Mouse (Mus musculus) kidney, adult 2 months (tissue): ENCODE measurements around the gene Hemk1. TPM values are rescaled to one million over a fixed set of nuclear protein-coding genes. Genes with fewer than 3 reads are reported as not detected.

Source experiments
- DNase-seq: peaks from one replicate; pipeline ENCODE4 v3.0.0; 2021
- H3K27ac ChIP-seq: fragments of 200-500 bp; 2 replicates; pipeline ENCODE4 v1.5.1; 2012; ENCODE audit warnings: low read depth, low read length, control low read depth, inconsistent platforms; ENCODE audit not compliant: insufficient read depth
- H3K27me3 ChIP-seq: fragments of 200-500 bp; replicated peaks from 2 replicates; pipeline ENCODE4 v1.6.1; 2012; ENCODE audit warnings: mild to moderate bottlenecking, moderate library complexity, low read length, inconsistent platforms; ENCODE audit not compliant: control insufficient read depth, insufficient read depth
- H3K36me3 ChIP-seq: fragments of 200-500 bp; 2 replicates; pipeline ENCODE4 v1.6.1; 2012; ENCODE audit warnings: mild to moderate bottlenecking, moderate library complexity, low read length, inconsistent platforms; ENCODE audit not compliant: control insufficient read depth, insufficient read depth
- H3K4me1 ChIP-seq: fragments of 200-500 bp; 2 replicates; pipeline ENCODE4 v1.6.1; 2011; ENCODE audit warnings: low read length; ENCODE audit not compliant: control insufficient read depth, insufficient read depth
- H3K4me3 ChIP-seq: fragments of 200-500 bp; 2 replicates; pipeline ENCODE4 v1.5.1; 2011; ENCODE audit warnings: mild to moderate bottlenecking, low read depth, low read length, control low read depth; ENCODE audit not compliant: insufficient read depth
- CTCF ChIP-seq: fragments of 200-500 bp; conservative IDR thresholded peaks from 2 replicates; pipeline ENCODE4 v1.5.1; 2011; ENCODE audit warnings: low read depth, mild to moderate bottlenecking, control low read depth, low read length, moderate library complexity, mixed read lengths; ENCODE audit not compliant: insufficient read depth, insufficient read length
- POLR2A ChIP-seq: fragments of 200-500 bp; IDR thresholded peaks from one replicate; pipeline ENCODE4 v1.6.1; 2011; ENCODE audit warnings: low read depth, low read length, control low read depth
- WGBS: fragments of 180-500 bp; shearing (Covaris S2); methylation state at CpG from one replicate; pipeline ENCODE4 v1.1.7; 2018; 5-methylcytosine and 5-hydroxymethylcytosine counted together
- polyA plus RNA-seq: library from polyadenylated mRNA; depleted of rRNA; stranded (reverse); fragments of >200 nt; gene quantifications from 2 replicates; pipeline ENCODE4 v1.2.3, GENCODE M21; 2012

Gene Hemk1
- polyA plus RNA-seq, 1 experiment = 35.0 TPM

- DNase-seq = no peak
- 96% methylated on average over 3 of the region's 3 CpGs for WGBS
- Histone ChIP-seq H3K27me3 (no peaks in the 10 kb centered on the region), H3K4me1 (peaks cover 62% of the 10 kb centered on the region), H3K36me3 (peaks cover 7% of the 10 kb centered on the region), H3K4me3 (no peak overlapping the region), H3K27ac (no peak overlapping the region)
- TF ChIP-seq POLR2A = no peak
- no peak for TF ChIP-seq CTCF
These were observed 33.8 kb downstream of the Hemk1 start for GRCm38 (mm10) chr9:107304383-107304782.

- H3K4me3 ChIP-seq = no peak overlapping the region
- no peak for TF ChIP-seq POLR2A
- TF ChIP-seq CTCF = no peak
- no peak for DNase-seq
- H3K36me3 ChIP-seq = peaks cover 7% of the 10 kb centered on the region
- WGBS = 84% methylated on average over 5 of the region's 5 CpGs
- H3K27ac ChIP-seq = no peak overlapping the region
- H3K4me1 ChIP-seq = peaks cover 57% of the 10 kb centered on the region
- H3K27me3 ChIP-seq = no peaks in the 10 kb centered on the region
These were observed 34.2 kb downstream of the Hemk1 start for GRCm38 (mm10) chr9:107303900-107304299.

- no peak overlapping the region for H3K27ac ChIP-seq
- peaks cover 51% of the 10 kb centered on the region for H3K4me1 ChIP-seq
- H3K36me3 ChIP-seq = peaks cover 7% of the 10 kb centered on the region
- WGBS = 61% methylated on average over 9 of the region's 9 CpGs
- no peaks in the 10 kb centered on the region for H3K27me3 ChIP-seq
- H3K4me3 ChIP-seq = no peak overlapping the region
- DNase-seq = peak; percentile 65
- TF ChIP-seq POLR2A = no peak
- TF ChIP-seq CTCF = no peak
These were observed 34.9 kb downstream of the Hemk1 start for GRCm38 (mm10) chr9:107303121-107303820.

GRCm38 (mm10) chr9:107302592-107302991, 35.6 kb downstream of the Hemk1 start:
- Histone ChIP-seq H3K36me3 (peaks cover 7% of the 10 kb centered on the region), H3K4me3 (no peak overlapping the region), H3K4me1 (peaks cover 47% of the 10 kb centered on the region), H3K27ac (no peak overlapping the region), H3K27me3 (no peaks in the 10 kb centered on the region)
- DNase-seq = no peak
- TF ChIP-seq CTCF (no peak), POLR2A (no peak)
- 61% methylated on average over 7 of the region's 7 CpGs for WGBS

GRCm38 (mm10) chr9:107301554-107302331, 36.4 kb downstream of the Hemk1 start:
- peaks cover 38% of the 10 kb centered on the region for H3K4me1 ChIP-seq
- H3K27me3 ChIP-seq = no peaks in the 10 kb centered on the region
- no peak for DNase-seq
- peaks cover 7% of the 10 kb centered on the region for H3K36me3 ChIP-seq
- 0 out of 2 replicates have a peak overlapping the region, but pooled peaks have one; percentile 4 for H3K27ac ChIP-seq
- 75% methylated on average over 17 of the region's 17 CpGs for WGBS
- H3K4me3 ChIP-seq = no peak overlapping the region
- TF ChIP-seq CTCF (no peak), POLR2A (no peak)

- DNase-seq = no peak
- no peaks in the 10 kb centered on the region for H3K27me3 ChIP-seq
- no peak for TF ChIP-seq POLR2A
- TF ChIP-seq CTCF = no peak
- H3K4me1 ChIP-seq = peaks cover 31% of the 10 kb centered on the region
- no peak overlapping the region for H3K4me3 ChIP-seq
- H3K27ac ChIP-seq = no peak overlapping the region
- peaks cover 7% of the 10 kb centered on the region for H3K36me3 ChIP-seq
- WGBS = 88% methylated on average over 30 of the region's 30 CpGs
These were observed 37.8 kb downstream of the Hemk1 start for GRCm38 (mm10) chr9:107300224-107300973.
